Mouse (Mus musculus) erythroblast, embryonic 14.5 days (primary cell): ENCODE measurements around the gene Itgb1.

Experiments
- GATA1 ChIP-seq: IDR thresholded peaks from 2 replicates; pipeline ENCODE4 v1.6.1; 2012; ENCODE audit warnings: low read length, inconsistent platforms, mixed read lengths
- TAL1 ChIP-seq: IDR thresholded peaks from 3 replicates; pipeline ENCODE4 v1.6.1; 2012; ENCODE audit warnings: low read length, inconsistent platforms, mixed read lengths

GRCm38 (mm10) chr8:128646456-128646855, 39.0 kb upstream of the Itgb1 start:
- TF ChIP-seq TAL1 (no peak), GATA1 (no peak)
